Mouse (Mus musculus): Measurements from ENCODE around the gene A4galt. TPM values are rescaled to one million over a fixed set of nuclear protein-coding genes. Genes with fewer than 3 reads are reported as not detected.

The A4galt gene
- total and polyA plus RNA-seq, 3 experiments = 11.2 to 23.6 (median 15.9) TPM

DNA sequence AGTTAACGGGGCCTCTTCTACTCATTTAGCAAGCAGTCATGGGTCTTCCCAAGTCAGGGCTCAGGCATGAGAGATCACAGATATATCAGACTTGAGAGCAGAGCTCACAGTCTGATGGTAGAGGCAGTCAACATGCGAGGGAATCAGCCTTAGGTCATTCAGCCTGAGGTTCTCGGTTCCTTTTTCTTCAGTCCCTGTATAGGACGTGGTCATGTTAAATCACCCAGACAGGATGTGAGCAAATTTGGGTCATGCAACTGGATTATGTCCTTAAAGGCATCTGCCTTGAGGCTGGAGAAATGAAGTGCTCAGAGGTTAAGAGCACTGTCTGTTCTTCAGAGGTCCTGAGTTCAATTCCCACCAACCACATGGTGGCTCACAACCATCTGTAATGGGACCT, 29.9 kb downstream of the A4galt start (continued):
- no peak for TF ChIP-seq CTCF (conservative IDR thresholded peaks at IDR 0.05 in 1 of 2, IDR thresholded peaks at IDR 0.05 in 1 of 2; ENCODE audit: low read depth in 2 of 2, low read length in 2 of 2)
- TF ChIP-seq MAZ (IDR thresholded peaks at IDR 0.05; ENCODE audit: low read depth, low read length) = no peak
- TF ChIP-seq TCF12 (IDR thresholded peaks at IDR 0.05; ENCODE audit: low read depth, low read length) = peak; percentile 77
- TF ChIP-seq UBTF (IDR thresholded peaks at IDR 0.05; ENCODE audit: low read depth, low read length) = no peak
- no peak for TF ChIP-seq MXI1 (IDR thresholded peaks at IDR 0.05; ENCODE audit: low read depth, low read length)
- TF ChIP-seq POLR2A (IDR thresholded peaks at IDR 0.05; ENCODE audit: low read depth, low read length) = no peak; the same call in 1 of the 2 replicates
- peak; percentile 65 for TF ChIP-seq JUN (IDR thresholded peaks at IDR 0.05; ENCODE audit: insufficient read depth, low read depth, low read length)
- TF ChIP-seq SIN3A (IDR thresholded peaks at IDR 0.05; ENCODE audit: low read length) = peak; percentile 79
- no peak for TF ChIP-seq POLR2AphosphoS2 (IDR thresholded peaks at IDR 0.05; ENCODE audit: low read depth, low read length)
- peak; percentile 88 for TF ChIP-seq MEF2A (IDR thresholded peaks at IDR 0.05; ENCODE audit: borderline replicate concordance, low read depth, low read length)
- peak; percentile 83 for TF ChIP-seq MAX (IDR thresholded peaks at IDR 0.05; ENCODE audit: low read length)
- no peak for TF ChIP-seq GABPA (IDR thresholded peaks at IDR 0.05; ENCODE audit: insufficient replicate concordance, low read depth, low read length)
- no peak for TF ChIP-seq USF2 (conservative IDR thresholded peaks at IDR 0.05; ENCODE audit: low read depth, low read length)

DNA sequence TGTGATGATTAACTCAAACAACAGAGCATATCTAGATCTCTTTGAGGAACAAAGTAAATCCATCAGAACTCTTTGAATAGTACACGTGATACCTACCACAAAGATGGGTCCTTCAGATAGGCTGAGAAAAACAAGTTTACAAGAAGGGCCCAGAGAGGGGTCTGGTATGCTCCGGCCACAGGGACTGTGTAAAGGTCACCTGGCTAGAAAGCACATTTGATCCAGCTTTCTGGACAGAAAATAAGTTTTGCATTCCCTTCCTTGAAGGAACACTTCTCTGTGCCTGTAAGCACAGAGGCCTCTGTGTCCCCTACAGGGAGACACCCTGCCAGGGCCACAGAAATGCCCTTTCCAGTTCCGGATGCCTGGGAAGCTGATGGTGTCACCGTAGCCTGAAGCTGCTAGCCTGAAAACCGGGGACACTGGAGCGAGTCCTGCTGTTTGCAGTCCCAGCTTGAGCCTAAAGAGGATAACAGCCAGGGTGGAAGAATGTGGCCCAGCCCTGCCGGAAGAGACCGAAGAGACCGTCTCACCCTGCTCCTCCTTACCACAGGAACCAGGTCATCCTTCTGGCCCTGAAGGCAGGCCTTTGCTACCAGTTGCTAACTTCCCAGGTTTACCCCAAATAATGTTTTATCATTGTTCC, 31.1 kb downstream of the A4galt start:
- H3K27me3 ChIP-seq (replicated peaks) = no peaks in the 10 kb centered on the region
- peaks cover 0 to 3% of the 10 kb centered on the region in 2 experiments for H3K36me3 ChIP-seq (replicated peaks in 1 of 2; ENCODE audit: control insufficient read depth in 1 of 2, insufficient read depth in 1 of 2, low read length in 1 of 2)
- H3K4me2 ChIP-seq (ENCODE audit: insufficient read depth, low read depth, poor library complexity, severe bottlenecking) = no peak overlapping the region
- H3K9ac ChIP-seq (ENCODE audit: insufficient read depth, low read depth) = no peak overlapping the region
- H3K4me3 ChIP-seq (replicated peaks in 1 of 3; ENCODE audit: low read depth in 2 of 3, low read length in 2 of 3, poor library complexity in 1 of 3) = no peak overlapping the region
- peaks cover 8% of the 10 kb centered on the region for H3K9me3 ChIP-seq (replicated peaks; ENCODE audit: low read length)
- H3K4me1 ChIP-seq (ENCODE audit: control insufficient read depth in 1 of 2, insufficient read depth in 2 of 2) = peaks cover 42 to 66% of the 10 kb centered on the region in 2 experiments
- H3K79me2 ChIP-seq (replicated peaks; ENCODE audit: control insufficient read depth, extremely low read depth, insufficient read depth, poor library complexity, severe bottlenecking) = no peaks in the 10 kb centered on the region
- TF ChIP-seq PAX5 (IDR thresholded peaks at IDR 0.05; ENCODE audit: low read length) (no peak), CHD1 (IDR thresholded peaks at IDR 0.05; ENCODE audit: low read depth, low read length) (no peak), SMC3 (IDR thresholded peaks at IDR 0.05; ENCODE audit: low read depth, low read length) (no peak), CTCF (conservative IDR thresholded peaks at IDR 0.05 in 1 of 2, IDR thresholded peaks at IDR 0.05 in 1 of 2; ENCODE audit: low read depth in 2 of 2, low read length in 2 of 2) (no peak), JUN (IDR thresholded peaks at IDR 0.05; ENCODE audit: insufficient read depth, low read depth, low read length) (no peak), MAX (IDR thresholded peaks at IDR 0.05; ENCODE audit: low read length) (no peak), EP300 (IDR thresholded peaks at IDR 0.05; ENCODE audit: low read length) (no peak)
- dilution Hi-C loops (cut with MboI; ENCODE audit: extremely low pct_ligation_motif_present, extremely low pct_unique_long_range_greater_than_20kb, low sequenced_read_pairs) (no loop called here), in situ Hi-C loops (cut with MboI; ENCODE audit: low pct_ligation_motif_present, low pct_unique_long_range_greater_than_20kb, low sequenced_read_pairs) (loop anchor here (25.0 kb wide), 2 partner anchors 292 to 408 kb away; partner anchors contain the start of gene Ttll1)
- DNase-seq (ENCODE audit: extremely low read depth) = no peak
- no peak overlapping the region for H3K27ac ChIP-seq (ENCODE audit: insufficient read depth, low read depth)

All from CH12.LX (cell line).